Mouse (Mus musculus): Measurements from ENCODE around the gene Slamf9.
A peak's percentile ranks its signal among the peaks of the same experiment; 100 is the strongest.

Gene Slamf9

GRCm38 (mm10) chr1:172461602-172462001, 13.6 kb upstream of the Slamf9 start:
- no peak for DNase-seq (ENCODE audit: low spot score)

- DNase-seq (ENCODE audit: low spot score): no peak
These were observed 12.6 kb upstream of the Slamf9 start for GRCm38 (mm10) chr1:172462534-172462933.

- DNase-seq (ENCODE audit: low spot score): no peak
These were observed 11.5 kb upstream of the Slamf9 start for GRCm38 (mm10) chr1:172463387-172464333.

- no peak for DNase-seq (ENCODE audit: low spot score)
These were observed 6.8 kb upstream of the Slamf9 start for GRCm38 (mm10) chr1:172468301-172468877.

- DNase-seq (ENCODE audit: low spot score): no peak
These were observed 5.8 kb upstream of the Slamf9 start for GRCm38 (mm10) chr1:172469373-172469772.

GRCm38 (mm10) chr1:172469810-172470448, 5.2 kb upstream of the Slamf9 start:
- no peak for DNase-seq (ENCODE audit: low spot score)

- DNase-seq (ENCODE audit: low spot score): no peak
These were observed 2.2 kb upstream of the Slamf9 start for GRCm38 (mm10) chr1:172472909-172473308.

- no peak for DNase-seq (ENCODE audit: low spot score)
These were observed 962 bp upstream of the Slamf9 start for GRCm38 (mm10) chr1:172474196-172474595.

GRCm38 (mm10) chr1:172478020-172478419, 2.9 kb downstream of the Slamf9 start:
- no peak for DNase-seq (ENCODE audit: low spot score)

- no peak for DNase-seq (ENCODE audit: low spot score)
These were observed 5.2 kb downstream of the Slamf9 start for GRCm38 (mm10) chr1:172480376-172480775.

- DNase-seq (ENCODE audit: low spot score): no peak
These were observed 6.0 kb downstream of the Slamf9 start for GRCm38 (mm10) chr1:172481111-172481510.

- DNase-seq (ENCODE audit: low spot score): peak; percentile 83
These were observed 6.6 kb downstream of the Slamf9 start, which contains the start of gene Igsf9 for GRCm38 (mm10) chr1:172481540-172482280. TSS of gene Igsf9 (plus strand) at chr1:172481788.

- DNase-seq (ENCODE audit: low spot score): no peak
These were observed 7.6 kb downstream of the Slamf9 start for GRCm38 (mm10) chr1:172482518-172483360.

GRCm38 (mm10) chr1:172483361-172483660, 8.2 kb downstream of the Slamf9 start:
- no peak for DNase-seq (ENCODE audit: low spot score)

- DNase-seq (ENCODE audit: low spot score): no peak
These were observed 9.1 kb downstream of the Slamf9 start for GRCm38 (mm10) chr1:172484236-172484635.

- DNase-seq (ENCODE audit: low spot score): no peak
These were observed 9.5 kb downstream of the Slamf9 start for GRCm38 (mm10) chr1:172484671-172485070.

GRCm38 (mm10) chr1:172485821-172486220, 10.7 kb downstream of the Slamf9 start:
- no peak for DNase-seq (ENCODE audit: low spot score)

GRCm38 (mm10) chr1:172486236-172486635, 11.1 kb downstream of the Slamf9 start:
- no peak for DNase-seq (ENCODE audit: low spot score)

- no peak for DNase-seq (ENCODE audit: low spot score)
These were observed 11.5 kb downstream of the Slamf9 start for GRCm38 (mm10) chr1:172486651-172487050.

- no peak for DNase-seq (ENCODE audit: low spot score)
These were observed 12.7 kb downstream of the Slamf9 start for GRCm38 (mm10) chr1:172487859-172488258.

- DNase-seq (ENCODE audit: low spot score): no peak
These were observed 13.7 kb downstream of the Slamf9 start for GRCm38 (mm10) chr1:172488831-172489230.

All from urinary bladder, postnatal 25 days (tissue).